Mouse (Mus musculus) neural tube, embryonic 15.5 days (tissue): ENCODE measurements at regions not wholly inside any gene's neighbourhood (a gene's known extent, or its start where the extent isn't known, plus 50 kb on each side); places are given as distances from the start of the nearest gene placed in this dataset.

ENCODE experiments used
- ATAC-seq: fragments of 200-750 bp; cut with Nextera tagmentation; 2 replicates; pipeline ENCODE4 v1.8.0; 2017; ENCODE audit warnings: mild to moderate bottlenecking, moderate TSS enrichment, moderate library complexity; ENCODE audit not compliant: low FRiP score
- H3K27ac ChIP-seq: fragments of 300-500 bp; sonication (generic); replicated peaks from 2 replicates; pipeline ENCODE4 v1.5.1; 2015; ENCODE audit warnings: mild to moderate bottlenecking, inconsistent platforms
- H3K27me3 ChIP-seq: fragments of 300-500 bp; sonication (generic); replicated peaks from 2 replicates; pipeline ENCODE4 v1.6.1; 2015; ENCODE audit warnings: inconsistent platforms
- H3K36me3 ChIP-seq: fragments of 300-500 bp; sonication (generic); 2 replicates; pipeline ENCODE4 v1.6.1; 2015; ENCODE audit warnings: inconsistent platforms
- H3K4me1 ChIP-seq: fragments of 300-500 bp; sonication (generic); 2 replicates; pipeline ENCODE4 v1.6.1; 2015; ENCODE audit warnings: inconsistent platforms
- H3K4me2 ChIP-seq: fragments of 300-500 bp; sonication (generic); 2 replicates; pipeline ENCODE4 v1.6.1; 2015; ENCODE audit warnings: inconsistent platforms, mild to moderate bottlenecking, moderate library complexity
- H3K4me3 ChIP-seq: fragments of 300-500 bp; sonication (generic); replicated peaks from 2 replicates; pipeline ENCODE4 v1.5.1; 2015; ENCODE audit warnings: mild to moderate bottlenecking, inconsistent platforms
- H3K9ac ChIP-seq: fragments of 300-500 bp; sonication (generic); replicated peaks from 2 replicates; pipeline ENCODE4 v1.6.1; 2015; ENCODE audit warnings: mild to moderate bottlenecking, inconsistent platforms
- H3K9me3 ChIP-seq: fragments of 300-500 bp; sonication (generic); replicated peaks from 2 replicates; pipeline ENCODE4 v1.6.1; 2016; ENCODE audit warnings: inconsistent platforms
- WGBS: fragments of 180-500 bp; shearing (Covaris S2); methylation state at CpG from one replicate; pipeline ENCODE4 v1.1.7; 2015; ENCODE audit warnings: mixed read lengths; 5-methylcytosine and 5-hydroxymethylcytosine counted together

- Histone ChIP-seq H3K4me2 (no peak overlapping the region), H3K27me3 (no peaks in the 10 kb centered on the region), H3K9me3 (no peaks in the 10 kb centered on the region), H3K4me1 (peaks cover 7% of the 10 kb centered on the region; the same call in 1 of the 2 replicates), H3K27ac (peak overlapping the region; percentile 37; the same call in 1 of the 2 replicates), H3K9ac (no peak overlapping the region), H3K4me3 (no peak overlapping the region), H3K36me3 (no peaks in the 10 kb centered on the region)
- 25% methylated on average over 3 of the region's 3 CpGs for WGBS
- no peak for ATAC-seq
Measured at GRCm38 (mm10) chr6:109622027-109622426, 793.6 kb downstream of the Edem1 start.
